Mouse (Mus musculus) cerebellum, adult 2 months (tissue): Measurements from ENCODE around the gene Arhgap19. TPM values are rescaled to one million over a fixed set of nuclear protein-coding genes. Genes with fewer than 3 reads are reported as not detected.

Experiments used
- DNase-seq, 2 experiments: peaks; one replicate each; pipeline ENCODE4 v3.0.0; 2021
- H3K27ac ChIP-seq: fragments of 200-500 bp; 2 replicates; pipeline ENCODE4 v1.5.1; 2012; ENCODE audit warnings: low read length, control low read depth, inconsistent platforms; ENCODE audit not compliant: insufficient read depth
- H3K27me3 ChIP-seq: fragments of 200-500 bp; 2 replicates; pipeline ENCODE4 v1.6.1; 2012; ENCODE audit warnings: inconsistent platforms, mild to moderate bottlenecking, low read length, moderate library complexity; ENCODE audit not compliant: control insufficient read depth, insufficient read depth
- H3K4me1 ChIP-seq: fragments of 200-500 bp; 2 replicates; pipeline ENCODE4 v1.6.1; 2011; ENCODE audit warnings: low read length; ENCODE audit not compliant: control insufficient read depth, insufficient read depth
- H3K4me3 ChIP-seq: fragments of 200-500 bp; replicated peaks from 2 replicates; pipeline ENCODE3; 2011; ENCODE audit warnings: mild to moderate bottlenecking, low read depth, low read length, control low read depth; ENCODE audit not compliant: insufficient read depth
- CTCF ChIP-seq: fragments of 200-500 bp; IDR thresholded peaks from 2 replicates; pipeline ENCODE4 v1.5.1; 2011; ENCODE audit warnings: low read depth, mild to moderate bottlenecking, control low read depth, low read length, moderate library complexity, borderline replicate concordance; ENCODE audit not compliant: insufficient read depth
- POLR2A ChIP-seq: fragments of 200-500 bp; IDR thresholded peaks from 2 replicates; pipeline ENCODE4 v1.6.1; 2011; ENCODE audit warnings: low read length, control low read depth, borderline replicate concordance; ENCODE audit not compliant: insufficient read depth
- WGBS: fragments of 180-500 bp; shearing (Covaris S2); methylation state at CpG from one replicate; pipeline ENCODE4 v1.1.7; 2018; 5-methylcytosine and 5-hydroxymethylcytosine counted together
- polyA plus RNA-seq: library from polyadenylated mRNA; depleted of rRNA; stranded (reverse); fragments of >200 nt; gene quantifications from 2 replicates; pipeline ENCODE4 v1.2.3, GENCODE M21; 2012; rRNA removed

Gene Arhgap19
- polyA plus RNA-seq, 1 experiment: 2.4 TPM

GRCm38 (mm10) chr19:41738896-41739295 lies 63.0 kb downstream of the Arhgap19 start:
- Histone ChIP-seq H3K4me3 (no peak overlapping the region), H3K27ac (no peak overlapping the region)
- 29% methylated on average over 4 of the region's 4 CpGs for WGBS

GRCm38 (mm10) chr19:41738429-41738805 lies 63.4 kb downstream of the Arhgap19 start:
- 7% methylated on average over 14 of the region's 14 CpGs for WGBS
- Histone ChIP-seq H3K27me3 (peaks cover 2% of the 10 kb centered on the region; the same call in 1 of the 2 replicates), H3K4me3 (no peak overlapping the region), H3K27ac (no peak overlapping the region), H3K4me1 (peaks cover 3% of the 10 kb centered on the region; the same call in 1 of the 2 replicates)
- DNase-seq: no peak
- TF ChIP-seq POLR2A (no peak), CTCF (no peak)

More at GRCm38 (mm10) chr19:41738896-41739295, 63.0 kb downstream of the Arhgap19 start:
- Histone ChIP-seq H3K4me1 (peaks cover 3% of the 10 kb centered on the region; the same call in 1 of the 2 replicates), H3K27me3 (peaks cover 2% of the 10 kb centered on the region; the same call in 1 of the 2 replicates)
- TF ChIP-seq CTCF (no peak), POLR2A (no peak)
- DNase-seq: no peak

GRCm38 (mm10) chr19:41737657-41738428 lies 64.0 kb downstream of the Arhgap19 start:
- no peak overlapping the region for H3K4me3 ChIP-seq
- H3K27me3 ChIP-seq: no peaks in the 10 kb centered on the region; the same call in 1 of the 2 replicates
- no peak for DNase-seq
- H3K27ac ChIP-seq: no peak overlapping the region
- H3K4me1 ChIP-seq: peaks cover under 1% of the 10 kb centered on the region; the same call in 1 of the 2 replicates
- WGBS: 4% methylated on average over 17 of the region's 18 CpGs
- TF ChIP-seq CTCF (no peak), POLR2A (no peak)

GRCm38 (mm10) chr19:41734685-41735084 lies 67.2 kb downstream of the Arhgap19 start:
- TF ChIP-seq CTCF (no peak), POLR2A (no peak)
- H3K27me3 ChIP-seq: no peaks in the 10 kb centered on the region; the same call in 1 of the 2 replicates
- no peak for DNase-seq
- WGBS: 19% methylated on average over 10 of the region's 10 CpGs
- H3K4me3 ChIP-seq: no peak overlapping the region
- no peak overlapping the region for H3K27ac ChIP-seq
- no peaks in the 10 kb centered on the region; the same call in 1 of the 2 replicates for H3K4me1 ChIP-seq

DNA sequence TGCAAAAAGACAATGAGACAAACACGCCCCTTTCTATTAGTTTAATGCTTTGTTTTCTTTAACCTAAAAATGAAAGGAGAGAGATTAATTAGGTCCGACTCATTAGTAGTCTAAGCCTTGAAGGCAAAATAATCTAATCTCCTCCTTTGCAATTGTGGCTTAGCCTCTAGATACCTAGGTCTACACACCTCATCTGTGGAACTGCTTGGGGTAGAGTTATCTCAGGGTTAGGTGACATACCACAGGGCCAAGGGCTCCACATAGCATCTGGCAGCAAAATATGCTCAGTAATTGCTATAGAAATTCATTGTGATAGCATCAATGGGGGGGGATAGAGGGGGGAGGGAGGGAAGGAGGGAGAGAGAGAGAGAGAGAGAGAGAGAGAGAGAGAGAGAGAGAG lies 76.4 kb downstream of the Arhgap19 start:
- TF ChIP-seq POLR2A: no peak
- WGBS: 92% methylated on average over 2 of the region's 2 CpGs
- H3K27me3 ChIP-seq: no peaks in the 10 kb centered on the region
- DNase-seq: no peak
- H3K4me3 ChIP-seq: no peak overlapping the region
- no peak overlapping the region for H3K27ac ChIP-seq
- H3K4me1 ChIP-seq: no peaks in the 10 kb centered on the region

DNA sequence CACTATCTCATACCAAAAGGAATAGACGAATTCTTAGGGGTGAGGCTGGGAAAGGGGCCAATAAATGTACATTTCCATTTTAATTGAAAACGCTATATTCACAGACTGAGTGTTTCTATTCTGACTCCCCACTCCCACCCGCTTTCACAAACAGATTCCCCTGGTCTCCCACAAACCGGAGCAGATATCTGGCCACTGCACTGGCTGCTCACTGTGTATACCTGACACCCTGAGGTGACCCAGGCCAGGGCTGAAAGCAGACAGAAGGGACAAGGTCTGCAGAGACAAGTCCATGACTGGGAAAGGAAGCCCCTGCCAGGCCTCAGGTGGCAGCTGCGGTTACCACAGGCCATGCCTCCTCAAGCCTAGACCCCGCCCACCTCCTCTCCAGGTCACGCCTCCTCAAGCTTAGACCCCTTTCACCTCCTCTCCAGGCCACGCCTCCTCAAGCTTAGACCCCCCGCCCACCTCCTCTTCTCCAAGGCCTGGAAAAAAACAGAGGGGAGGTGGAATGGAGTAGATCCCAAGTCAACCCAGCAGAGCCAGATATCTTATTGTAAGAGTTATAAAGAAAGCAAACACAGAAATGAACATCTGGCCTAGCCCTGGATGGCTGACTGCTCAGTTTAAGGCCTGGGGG lies 76.9 kb downstream of the Arhgap19 start:
- no peak for DNase-seq
- TF ChIP-seq POLR2A (no peak), CTCF (no peak)
- H3K4me3 ChIP-seq: no peak overlapping the region
- no peaks in the 10 kb centered on the region for H3K27me3 ChIP-seq
- 46% methylated on average over 9 of the region's 9 CpGs for WGBS
- H3K4me1 ChIP-seq: no peaks in the 10 kb centered on the region
- H3K27ac ChIP-seq: no peak overlapping the region

DNA sequence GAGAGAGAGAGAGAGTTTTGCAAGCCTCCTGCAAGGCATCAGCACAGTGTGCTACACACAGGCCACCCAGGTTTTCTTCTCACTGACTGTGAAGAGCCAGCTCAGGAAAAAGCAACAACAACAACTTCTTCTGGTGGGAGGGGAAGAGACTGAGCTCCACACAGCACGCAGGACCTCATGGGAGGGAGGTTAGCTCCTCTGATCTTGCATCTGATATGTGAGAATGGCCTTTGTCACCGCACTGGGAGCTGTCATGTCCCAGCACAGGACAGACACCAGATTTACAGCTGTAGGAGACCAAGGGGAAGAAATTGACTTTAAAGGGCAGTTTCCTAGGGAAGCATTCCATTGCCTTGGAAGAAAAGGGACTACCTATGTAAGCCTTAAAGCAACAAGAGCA lies 78.5 kb downstream of the Arhgap19 start:
- Histone ChIP-seq H3K4me1 (no peaks in the 10 kb centered on the region), H3K27ac (no peak overlapping the region), H3K27me3 (no peaks in the 10 kb centered on the region), H3K4me3 (no peak overlapping the region)
- WGBS: 75% methylated on average over 2 of the region's 2 CpGs
- DNase-seq: no peak
- no peak for TF ChIP-seq POLR2A
- TF ChIP-seq CTCF: no peak

DNA sequence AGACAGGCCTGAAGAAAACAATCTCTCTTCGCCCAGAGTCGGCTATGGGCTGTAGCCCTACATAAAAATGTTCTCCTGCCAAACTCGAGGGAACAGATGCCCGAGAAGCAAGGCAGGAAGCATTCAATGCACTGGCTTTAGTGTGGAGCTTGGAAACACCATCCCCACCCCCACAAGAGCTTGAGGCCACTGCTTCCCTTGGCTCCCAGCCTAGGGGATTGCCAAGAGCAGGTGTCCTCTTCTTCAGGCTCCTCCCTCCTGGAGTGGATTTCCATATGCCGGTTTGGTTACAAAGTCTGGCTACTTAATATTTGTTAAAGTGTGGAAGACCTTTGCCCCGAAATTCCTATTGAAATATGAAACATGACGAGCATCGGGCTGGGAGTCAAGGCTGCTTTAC lies 82.4 kb downstream of the Arhgap19 start:
- no peak overlapping the region for H3K27ac ChIP-seq
- no peaks in the 10 kb centered on the region; the same call in 1 of the 2 replicates for H3K4me1 ChIP-seq
- TF ChIP-seq POLR2A (no peak), CTCF (no peak)
- H3K27me3 ChIP-seq: no peaks in the 10 kb centered on the region
- DNase-seq: peak in 1 of 2 experiments; percentile 11
- no peak overlapping the region for H3K4me3 ChIP-seq
- 18% methylated on average over 8 of the region's 8 CpGs for WGBS

Other genes starting within 250 kb of the Arhgap19 start
- 1.9 and 2.2 TPM in 2 replicates for gene Gm340, start 219.7 kb downstream of the Arhgap19 start, polyA plus RNA-seq
- gene Slit1, start 58.4 kb downstream of the Arhgap19 start, polyA plus RNA-seq: 3.9 and 4.9 TPM in 2 replicates
- 13.2 and 14.7 TPM in 2 replicates for gene Frat1, start 27.9 kb upstream of the Arhgap19 start, polyA plus RNA-seq
- gene Frat2, start 46.1 kb upstream of the Arhgap19 start, polyA plus RNA-seq: 6.9 and 7.1 TPM in 2 replicates
- 15.1 and 16.4 TPM in 2 replicates for gene Rrp12, start 94.1 kb upstream of the Arhgap19 start, polyA plus RNA-seq
- 858 and 879 TPM in 2 replicates for gene Pgam1, start 109.9 kb upstream of the Arhgap19 start, polyA plus RNA-seq
- 25.6 and 26.3 TPM in 2 replicates for gene Exosc1, start 131.4 kb upstream of the Arhgap19 start, polyA plus RNA-seq
- gene Zdhhc16, start 131.4 kb upstream of the Arhgap19 start, polyA plus RNA-seq: 60.9 and 70.4 TPM in 2 replicates
- 54.9 and 65.5 TPM in 2 replicates for gene Mms19, start 179.1 kb upstream of the Arhgap19 start, polyA plus RNA-seq
- 28.1 and 29.4 TPM in 2 replicates for gene Ubtd1, start 179.7 kb upstream of the Arhgap19 start, polyA plus RNA-seq
- 0.32 and 0.54 TPM in 2 replicates for gene Ankrd2, start 234.0 kb upstream of the Arhgap19 start, polyA plus RNA-seq
- 2.2 and 2.4 TPM in 2 replicates for gene Hoga1, start 243.6 kb upstream of the Arhgap19 start, polyA plus RNA-seq